Mouse (Mus musculus) ES-E14 (cell line): ENCODE data around the gene Map1lc3b.

Source experiments
- CHD2 ChIP-seq: IDR thresholded peaks from 2 replicates; pipeline ENCODE4 v1.6.1; 2014; ENCODE audit warnings: mild to moderate bottlenecking, low read depth, low read length, inconsistent platforms
- HCFC1 ChIP-seq: IDR thresholded peaks from 2 replicates; pipeline ENCODE4 v1.6.1; 2012; ENCODE audit warnings: low read length, inconsistent platforms, borderline replicate concordance; ENCODE audit not compliant: insufficient read depth
- MAFK ChIP-seq: IDR thresholded peaks from 2 replicates; pipeline ENCODE4 v1.6.1; 2014; ENCODE audit warnings: mild to moderate bottlenecking, low read depth, low read length, inconsistent platforms; ENCODE audit not compliant: insufficient read depth
- ZC3H11A ChIP-seq: IDR thresholded peaks from 2 replicates; pipeline ENCODE4 v1.6.1; 2012; ENCODE audit warnings: low read depth, mild to moderate bottlenecking, inconsistent platforms, low read length, borderline replicate concordance
- ZNF384 ChIP-seq: IDR thresholded peaks from 2 replicates; pipeline ENCODE4 v1.6.1; 2012; ENCODE audit warnings: low read depth, low read length, inconsistent platforms

- TF ChIP-seq MAFK (no peak), CHD2 (no peak), HCFC1 (no peak), ZNF384 (no peak), ZC3H11A (no peak)
These were observed 57.5 kb downstream of the Map1lc3b start for GRCm38 (mm10) chr8:121647511-121648215.
